ENCODE assay signal across 20 mouse cellular contexts in genomic region chr4:106276937-106277336, GRCm38 (mm10).
"Had no signal": no experiment of that assay in that cellular context is flagged by ENCODE, and none has a peak within 500 bp of the region (broad histone marks: within the 10 kb centered on the region; RNA-seq: fewer than 3 reads in every experiment).

No protein-coding gene starts in this region.

- H3K4me2 ChIP-seq: limb, embryonic 12.5 days; limb, embryonic 15.5 days; liver, embryonic 11.5 days; lung, embryonic 14.5 days; midbrain, embryonic 12.5 days; midbrain, embryonic 15.5 days; neural tube, embryonic 12.5 days; neural tube, embryonic 15.5 days had no signal

- H3K9me3 ChIP-seq: limb, embryonic 15.5 days; midbrain, embryonic 12.5 days; midbrain, embryonic 15.5 days; neural tube, embryonic 12.5 days; neural tube, embryonic 15.5 days had no signal

- DNase-seq: kidney, postnatal 36 days; layer of hippocampus, postnatal 36 days; left cerebral cortex, postnatal 4 days; liver, postnatal 0 days; lung, embryonic 14.5 days; lung, postnatal 4 days; thymus, adult 2 months; thymus, postnatal 14 days; thymus, postnatal 4 days had no signal

- H3K4me1 ChIP-seq: midbrain, embryonic 15.5 days; neural tube, embryonic 12.5 days; neural tube, embryonic 15.5 days had no signal

- ATAC-seq: liver, postnatal 0 days; lung, postnatal 0 days; midbrain, embryonic 15.5 days had no signal

- H3K36me3 ChIP-seq: limb, embryonic 12.5 days; limb, embryonic 15.5 days; midbrain, embryonic 12.5 days; midbrain, embryonic 15.5 days; neural tube, embryonic 12.5 days; neural tube, embryonic 15.5 days had no signal

- H3K9ac ChIP-seq: limb, embryonic 12.5 days; limb, embryonic 15.5 days; liver, embryonic 14.5 days; liver, postnatal 0 days; lung, embryonic 14.5 days; midbrain, embryonic 12.5 days; midbrain, embryonic 15.5 days; neural tube, embryonic 12.5 days; neural tube, embryonic 15.5 days had no signal

- H3K27ac ChIP-seq: kidney, postnatal 0 days; limb, embryonic 12.5 days; limb, embryonic 15.5 days; liver, embryonic 14.5 days; midbrain, embryonic 12.5 days; midbrain, embryonic 15.5 days; neural tube, embryonic 12.5 days; neural tube, embryonic 15.5 days; stomach, postnatal 0 days had no signal

- H3K27me3 ChIP-seq: limb, embryonic 12.5 days; limb, embryonic 15.5 days; midbrain, embryonic 12.5 days; midbrain, embryonic 15.5 days; neural tube, embryonic 12.5 days; neural tube, embryonic 15.5 days had no signal

- H3K4me3 ChIP-seq: limb, embryonic 12.5 days; limb, embryonic 15.5 days; midbrain, embryonic 12.5 days; midbrain, embryonic 15.5 days; neural tube, embryonic 12.5 days; neural tube, embryonic 15.5 days had no signal
